Mouse (Mus musculus): ENCODE measurements around the gene Cel.

DNA sequence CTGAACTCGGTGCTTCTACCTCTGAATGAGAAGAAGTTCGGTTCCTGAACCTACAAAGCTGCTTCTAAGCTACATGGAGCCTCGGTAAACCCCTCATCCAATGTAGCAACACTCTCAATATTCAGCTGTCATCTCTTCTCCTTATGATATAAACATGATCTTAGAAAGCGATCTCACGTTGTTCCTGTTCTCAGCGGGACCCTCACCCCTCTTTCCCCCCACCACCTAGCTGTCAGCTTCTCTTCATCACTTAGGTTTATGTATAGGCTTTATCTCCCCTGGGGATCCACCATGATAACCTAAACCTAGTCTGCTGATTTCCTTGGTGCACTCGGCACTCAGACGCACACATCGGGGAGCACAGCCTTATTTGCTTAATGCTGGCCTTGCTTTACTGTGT is 20.4 kb upstream of the Cel start, which contains the start of gene Gtf3c5:
- no peak for TF ChIP-seq EP300 (IDR thresholded peaks at IDR 0.05; ENCODE audit: low read depth)
- TF ChIP-seq CTCF (IDR thresholded peaks at IDR 0.05; ENCODE audit: low read depth) = no peak

All from liver, embryonic 14.5 days (tissue).